Mouse (Mus musculus): Measurements from ENCODE around the gene Olfr1349. TPM values are rescaled to one million over a fixed set of nuclear protein-coding genes. Genes with fewer than 3 reads are reported as not detected.
"Not testable (repeated sequence)": the region's sequence is repeated elsewhere in the genome, so short reads cannot be mapped to it uniquely, and the experiment has no call there.

Gene Olfr1349
- not detected for total RNA-seq (2021)
- long read RNA-seq, experiment 1, result 0 reads
- long read RNA-seq, experiment 2, result 0 reads

DNA sequence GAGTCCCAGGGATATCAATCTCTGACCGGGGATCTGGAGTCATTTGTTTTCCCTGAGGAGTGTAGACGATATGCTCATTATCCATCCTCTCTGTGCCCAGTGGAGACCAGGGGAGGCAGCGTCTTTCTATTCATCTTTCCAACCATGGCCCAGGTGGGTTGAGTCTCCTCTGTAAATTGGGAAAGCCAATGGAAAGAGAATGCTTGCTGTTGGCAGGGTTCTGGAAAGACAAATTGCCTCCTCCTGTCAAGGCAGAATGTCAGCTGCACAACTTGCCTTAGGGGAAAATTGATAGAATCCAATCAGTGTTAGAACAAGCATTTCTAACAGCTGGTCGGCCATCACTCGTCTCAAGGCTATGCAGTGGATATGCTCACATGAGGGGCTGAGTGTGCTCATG, at the start of gene Olfr1349:
TSS of gene Olfr1349 (minus strand) at position 101 of the 400 bp plus-strand sequence.
- Histone ChIP-seq H3K27ac (no peak within 1 kb of the TSS), H3K4me3 (no peak within 1 kb of the TSS)
- no peak for TF ChIP-seq CTCF (IDR thresholded peaks at IDR 0.05)
- DNase-seq, result no peak
- intact Hi-C loops (cut with DNase I), result no loop called here

GRCm38 (mm10) chr7:6564541-6564940, 41.8 kb upstream of the Olfr1349 start, which contains the start of gene Olfr1350:
Gene Olfr1350, plus strand, starts transcription at chr7:6564841.
- no peak for TF ChIP-seq CTCF (IDR thresholded peaks at IDR 0.05)
- Histone ChIP-seq H3K4me3 (no peak within 1 kb of the TSS), H3K27ac (no peak within 1 kb of the TSS)
- DNase-seq, result no peak
- intact Hi-C loops (cut with DNase I), result no loop called here

DNA sequence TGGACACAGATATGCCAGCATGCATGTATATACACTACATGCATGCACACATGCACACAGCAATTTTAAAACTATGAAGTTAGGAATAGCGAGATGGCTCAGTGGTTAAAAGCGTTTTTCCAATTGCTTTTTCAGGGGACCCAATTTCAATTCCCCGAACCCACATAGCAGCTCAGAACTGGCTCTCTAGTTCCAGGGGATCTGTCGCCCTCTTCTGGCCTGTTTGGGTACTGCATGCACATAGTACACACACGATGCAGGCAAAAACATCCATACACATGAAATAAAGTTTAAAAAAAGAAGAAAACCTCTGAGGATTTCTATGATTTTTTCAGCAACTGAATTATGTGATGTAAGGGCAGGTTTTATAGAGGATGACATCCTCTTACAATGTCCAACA, 3.4 kb upstream of the Olfr1349 start:
- intact Hi-C loops (cut with DNase I), result no loop called here
- no peak overlapping the region for H3K27ac ChIP-seq

DNA sequence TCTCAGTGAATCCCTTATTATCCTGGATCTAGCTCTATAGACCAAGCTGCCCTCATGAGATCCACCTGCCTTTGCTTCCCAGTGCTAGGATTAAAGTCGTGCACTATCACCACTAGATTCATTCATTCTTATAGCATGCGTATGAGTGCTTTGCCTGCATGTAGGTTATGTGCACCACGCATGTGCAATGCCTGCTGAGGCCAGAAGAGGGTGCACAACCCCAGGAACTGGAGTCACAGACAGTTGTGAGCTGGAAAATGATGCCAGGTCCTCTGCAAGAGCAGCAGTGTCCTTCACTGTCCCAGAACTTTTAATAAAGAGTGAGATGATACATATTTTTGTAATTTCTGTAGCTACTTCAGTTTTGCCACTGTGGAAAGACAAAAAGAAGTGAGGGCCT, 2.3 kb upstream of the Olfr1349 start:
- Histone ChIP-seq H3K27ac (no peak overlapping the region), H3K4me3 (no peak overlapping the region)
- no peak for DNase-seq
- intact Hi-C loops (cut with DNase I), result no loop called here
- no peak for TF ChIP-seq CTCF (IDR thresholded peaks at IDR 0.05)

More for the DNA sequence above, 3.4 kb upstream of the Olfr1349 start:
- H3K4me3 ChIP-seq, result no peak overlapping the region
- no peak for DNase-seq
- peak; percentile 31 for TF ChIP-seq CTCF (IDR thresholded peaks at IDR 0.05)

DNA sequence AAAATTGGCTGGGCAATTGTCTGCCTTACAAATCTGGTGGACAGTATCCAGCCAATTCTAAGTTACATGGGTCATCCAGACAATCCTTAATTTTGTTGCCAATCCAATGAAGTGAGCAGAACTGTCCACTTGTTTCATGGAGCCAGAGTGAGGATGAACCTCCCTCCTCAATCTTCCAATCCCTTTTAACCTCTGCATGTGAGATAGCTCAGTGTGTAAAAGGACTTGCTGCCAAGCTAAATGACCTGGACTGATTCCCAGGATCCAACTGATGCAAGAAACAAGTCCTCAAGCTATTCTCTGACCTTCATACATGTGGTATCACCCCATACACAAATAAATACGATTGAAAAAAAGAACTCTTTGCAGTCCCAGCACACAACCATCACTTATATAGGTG, 1.1 kb downstream of the Olfr1349 start:
- no peak for TF ChIP-seq CTCF (IDR thresholded peaks at IDR 0.05)

GRCm38 (mm10) chr7:6508648-6509047, 14.1 kb downstream of the Olfr1349 start, which contains the start of gene Olfr1348:
Gene Olfr1348, minus strand, starts transcription at chr7:6508748.
- no peak for TF ChIP-seq CTCF (IDR thresholded peaks at IDR 0.05)
- intact Hi-C loops (cut with DNase I), result loop anchor here (5.0 kb wide), 1 partner anchor 374 kb away; no protein-coding TSS in a partner anchor
- no peak for DNase-seq

More for the DNA sequence above, 1.1 kb downstream of the Olfr1349 start:
- DNase-seq, result no peak
- H3K4me3 ChIP-seq, result no peak overlapping the region
- intact Hi-C loops (cut with DNase I), result no loop called here
- no peak overlapping the region for H3K27ac ChIP-seq

GRCm38 (mm10) chr7:6499655-6500054, 23.1 kb downstream of the Olfr1349 start, which contains the start of gene Olfr1347:
Gene Olfr1347, minus strand, starts transcription at chr7:6499755.
- intact Hi-C loops (cut with DNase I), result no loop called here
- DNase-seq, result no peak
- TF ChIP-seq CTCF (IDR thresholded peaks at IDR 0.05), result no peak
- Histone ChIP-seq H3K4me3 (no peak within 1 kb of the TSS), H3K27ac (no peak within 1 kb of the TSS)

More at GRCm38 (mm10) chr7:6508648-6509047, 14.1 kb downstream of the Olfr1349 start, which contains the start of gene Olfr1348:
- H3K4me3 ChIP-seq, result no peak within 1 kb of the TSS
- no peak within 1 kb of the TSS for H3K27ac ChIP-seq

- DNase-seq, result no peak
- intact Hi-C loops (cut with DNase I), result no loop called here
- TF ChIP-seq CTCF (IDR thresholded peaks at IDR 0.05), result no peak
- H3K4me3 ChIP-seq, result no peak within 1 kb of the TSS
- no peak within 1 kb of the TSS for H3K27ac ChIP-seq
These were observed 35.9 kb downstream of the Olfr1349 start, which contains the start of gene Olfr5 for GRCm38 (mm10) chr7:6486841-6487240. Gene Olfr5, minus strand, starts transcription at chr7:6486941.

GRCm38 (mm10) chr7:6477633-6478032, 45.1 kb downstream of the Olfr1349 start:
- intact Hi-C loops (cut with DNase I); H3K4me3 ChIP-seq; DNase-seq; H3K27ac ChIP-seq: not testable (repeated sequence)

GRCm38 (mm10) chr7:6466951-6467350, 55.8 kb downstream of the Olfr1349 start, which contains the start of gene Olfr1346:
Gene Olfr1346, plus strand, starts transcription at chr7:6467101.
- no peak within 1 kb of the TSS for H3K4me3 ChIP-seq
- no peak within 1 kb of the TSS for H3K27ac ChIP-seq
- TF ChIP-seq CTCF (IDR thresholded peaks at IDR 0.05), result no peak
- no peak for DNase-seq
- intact Hi-C loops (cut with DNase I), result no loop called here

Other genes starting within 250 kb of the Olfr1349 start
- gene Zfp667, start 236.4 kb downstream of the Olfr1349 start, total RNA-seq (2021), result 1 to 10 TPM; 3.2 to 3.8 TPM
- 1 to 10 TPM in 1 of 2 experiments, under 1 TPM in 1; 0.31 to 1.2 TPM for gene Zfp583, start 191.7 kb downstream of the Olfr1349 start, total RNA-seq (2021)
- under 1 TPM; 0.45 to 0.51 TPM for gene Gm3854, start 179.2 kb downstream of the Olfr1349 start, total RNA-seq (2021)
- 1 to 10 TPM; 2.1 to 2.4 TPM for gene Zfp78, start 159.7 kb downstream of the Olfr1349 start, total RNA-seq (2021)
- gene Zfp28, start 139.7 kb downstream of the Olfr1349 start, total RNA-seq (2021), result 1 to 10 TPM in 1 of 2 experiments, under 1 TPM in 1; 0.75 to 1.2 TPM
- under 1 TPM; 0.45 to 0.77 TPM for gene Smim17, start 124.2 kb downstream of the Olfr1349 start, total RNA-seq (2021)
- gene Gm20715, start 112.7 kb downstream of the Olfr1349 start, total RNA-seq (2021), result not detected
- gene Olfr1344, start 84.3 kb downstream of the Olfr1349 start, total RNA-seq (2021), result not detected
- not detected for gene Olfr1336, start 66.8 kb downstream of the Olfr1349 start, total RNA-seq (2021)
- not detected for gene Olfr1346, start 55.8 kb downstream of the Olfr1349 start, total RNA-seq (2021)
- not detected for gene Olfr5, start 36.0 kb downstream of the Olfr1349 start, total RNA-seq (2021)
- not detected for gene Olfr1347, start 23.2 kb downstream of the Olfr1349 start, total RNA-seq (2021)
- gene Olfr1348, start 14.2 kb downstream of the Olfr1349 start, total RNA-seq (2021), result not detected
- not detected for gene Olfr1350, start 41.9 kb upstream of the Olfr1349 start, total RNA-seq (2021)
- gene Zim1, start 173.5 kb upstream of the Olfr1349 start, total RNA-seq (2021), result 1 to 10 TPM; 2.8 to 3.3 TPM
- gene Peg3, start 207.5 kb upstream of the Olfr1349 start, total RNA-seq (2021), result 1 to 10 TPM; 5.3 to 8.0 TPM
- gene Usp29, start 207.6 kb upstream of the Olfr1349 start, total RNA-seq (2021), result under 1 TPM; 0.05 to 0.14 TPM

Measured in gastrocnemius, adult 2 months (tissue).